Mouse (Mus musculus): ENCODE measurements at regions not wholly inside any gene's neighbourhood (a gene's known extent, or its start where the extent isn't known, plus 50 kb on each side); places are given as distances from the start of the nearest gene placed in this dataset.
"Not testable (repeated sequence)": the region's sequence is repeated elsewhere in the genome, so short reads cannot be mapped to it uniquely, and the experiment has no call there.

DNA sequence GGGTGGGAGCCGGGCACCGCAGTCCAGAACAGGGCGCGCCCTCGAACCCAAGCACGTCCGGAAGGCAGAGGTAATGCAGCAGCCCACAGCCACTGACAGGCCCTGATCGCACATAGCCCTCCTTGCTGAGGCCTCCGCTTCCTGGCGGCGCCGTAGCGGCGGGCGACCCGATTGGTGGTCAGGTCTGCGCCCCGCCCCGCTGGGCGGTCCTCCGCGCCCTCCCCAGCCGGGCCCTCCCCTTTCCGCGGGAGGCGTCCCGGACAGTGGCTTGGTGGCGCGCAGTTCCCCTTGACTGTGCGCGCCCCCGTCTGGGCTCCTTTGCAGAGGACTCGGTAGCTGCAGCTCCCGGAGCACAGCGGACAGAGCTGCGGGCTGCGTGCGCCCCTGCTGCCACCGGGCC lies 375.5 kb upstream of the Asap2 start:
- not testable (repeated sequence) for H3K9me3 ChIP-seq (ENCODE audit: control insufficient read depth, low read length); H3K9ac ChIP-seq (ENCODE audit: low read length); H3K27me3 ChIP-seq (ENCODE audit: control insufficient read depth, insufficient read depth, low read length); H3K4me1 ChIP-seq (replicated peaks; ENCODE audit: control insufficient read depth, insufficient read depth, low read length); H3K27ac ChIP-seq (ENCODE audit: low read depth, low read length); ATAC-seq (replicated peaks; ENCODE audit: low FRiP score); H3K4me2 ChIP-seq (ENCODE audit: low read depth, low read length, severe bottlenecking); H3K36me3 ChIP-seq (ENCODE audit: control insufficient read depth, insufficient read depth, low read length)
- WGBS: 0% methylated on average over 16 of the region's 39 CpGs
- DNase-seq (ENCODE audit: low spot score): peak; percentile 85
- H3K4me3 ChIP-seq (ENCODE audit: low read depth, low read length): 0 out of 2 replicates have a peak overlapping the region, but pooled peaks have one; percentile 24
